Mouse (Mus musculus) bone marrow macrophage, adult 2 months (primary cell): ENCODE data around the gene Ubash3a.

ENCODE experiments used
- CTCF ChIP-seq: IDR thresholded peaks from 2 replicates; pipeline ENCODE4 v1.5.1; 2012; ENCODE audit warnings: low read depth, mild to moderate bottlenecking, low read length, moderate library complexity
- POLR2A ChIP-seq: IDR thresholded peaks from 2 replicates; pipeline ENCODE4 v1.6.1; 2012; ENCODE audit warnings: mild to moderate bottlenecking, low read depth, low read length, borderline replicate concordance

GRCm38 (mm10) chr17:31269761-31270160, 62.1 kb downstream of the Ubash3a start:
- no peak for TF ChIP-seq CTCF
- TF ChIP-seq POLR2A: no peak
